Mouse (Mus musculus) urinary bladder, postnatal 14 days (tissue): ENCODE data around the gene Gm9747.

ENCODE experiments used
- DNase-seq: peaks from one replicate; pipeline ENCODE4 v3.0.0; 2021; ENCODE audit warnings: low spot score

Gene Gm9747

DNA sequence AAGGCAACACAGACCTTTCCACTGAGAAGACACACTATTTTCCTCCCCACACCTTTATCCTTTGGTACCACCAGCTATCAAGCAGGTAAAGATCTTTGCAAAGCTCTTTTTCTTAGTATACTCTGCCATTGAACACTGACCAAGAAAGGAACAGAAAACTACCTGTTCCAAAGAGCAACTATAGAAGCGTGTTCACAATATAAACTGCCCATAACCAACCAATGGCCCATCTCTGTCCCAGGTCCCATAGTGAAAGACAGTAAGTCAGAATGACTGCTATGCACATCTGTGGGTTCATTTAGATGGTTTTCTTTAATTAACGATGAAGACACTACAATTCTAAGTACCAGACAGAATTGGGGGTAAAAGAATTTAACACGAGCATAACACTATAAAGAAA lies at the start of gene Gm9747:
TSS of gene Gm9747 (plus strand) at position 301 of the 400 bp plus-strand sequence.
- DNase-seq, result no peak

- DNase-seq, result no peak
Measured at GRCm38 (mm10) chr1:82183913-82184442, 48.9 kb upstream of the Gm9747 start.

- DNase-seq, result no peak
Measured at GRCm38 (mm10) chr1:82188549-82189231, 44.2 kb upstream of the Gm9747 start.

DNA sequence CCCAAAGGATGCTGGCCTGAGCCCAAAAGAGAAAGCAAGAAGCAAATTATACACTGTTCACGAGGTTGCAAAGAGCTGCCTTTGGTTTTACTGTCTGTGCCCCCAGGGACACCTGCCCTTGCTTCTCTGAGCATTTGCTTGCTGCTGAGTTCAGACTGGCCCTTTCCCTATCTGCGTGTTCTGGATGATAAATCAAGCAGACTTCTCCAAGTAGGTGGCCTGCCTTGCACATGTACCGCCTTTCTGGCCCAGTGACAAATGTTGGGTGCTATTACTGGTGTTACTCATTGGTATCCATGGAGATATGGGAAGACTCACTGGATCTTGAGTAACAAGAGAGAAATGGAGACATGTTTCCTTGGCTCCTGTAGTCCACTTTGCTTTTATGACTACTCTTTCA lies 43.4 kb upstream of the Gm9747 start:
- DNase-seq, result peak; percentile 78

GRCm38 (mm10) chr1:82191579-82191978 lies 41.3 kb upstream of the Gm9747 start:
- no peak for DNase-seq

GRCm38 (mm10) chr1:82199918-82200317 lies 33.0 kb upstream of the Gm9747 start:
- DNase-seq, result no peak

- DNase-seq, result no peak
Measured at GRCm38 (mm10) chr1:82200636-82201035, 32.3 kb upstream of the Gm9747 start.

- DNase-seq, result no peak
Measured at GRCm38 (mm10) chr1:82207511-82207910, 25.4 kb upstream of the Gm9747 start.

GRCm38 (mm10) chr1:82220673-82221396 lies 12.1 kb upstream of the Gm9747 start:
- DNase-seq, result no peak

- no peak for DNase-seq
Measured at GRCm38 (mm10) chr1:82221462-82221861, 11.4 kb upstream of the Gm9747 start.

GRCm38 (mm10) chr1:82223042-82223795 lies 9.7 kb upstream of the Gm9747 start:
- DNase-seq, result no peak

DNA sequence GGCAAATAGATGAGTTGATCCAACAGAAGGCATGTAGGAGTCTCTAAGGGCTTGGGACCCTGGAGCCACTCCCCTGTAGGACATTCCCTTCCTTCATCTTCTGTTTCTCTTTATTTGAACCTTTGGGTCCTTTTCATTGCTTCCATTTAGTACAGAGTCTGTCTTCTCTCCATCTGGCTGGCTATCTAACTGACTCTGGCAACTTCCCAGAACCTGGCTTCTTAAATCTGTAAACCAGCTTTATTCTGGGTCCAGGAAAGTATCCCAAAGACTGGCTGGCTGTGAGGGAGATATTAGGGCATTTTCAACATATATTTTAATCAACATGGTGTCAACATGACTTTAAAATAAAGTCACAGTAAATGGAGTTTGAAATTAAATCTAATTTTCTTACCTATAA lies 4.1 kb upstream of the Gm9747 start:
- DNase-seq, result no peak

- DNase-seq, result no peak
Measured at GRCm38 (mm10) chr1:82234616-82235015, 1.7 kb downstream of the Gm9747 start.

DNA sequence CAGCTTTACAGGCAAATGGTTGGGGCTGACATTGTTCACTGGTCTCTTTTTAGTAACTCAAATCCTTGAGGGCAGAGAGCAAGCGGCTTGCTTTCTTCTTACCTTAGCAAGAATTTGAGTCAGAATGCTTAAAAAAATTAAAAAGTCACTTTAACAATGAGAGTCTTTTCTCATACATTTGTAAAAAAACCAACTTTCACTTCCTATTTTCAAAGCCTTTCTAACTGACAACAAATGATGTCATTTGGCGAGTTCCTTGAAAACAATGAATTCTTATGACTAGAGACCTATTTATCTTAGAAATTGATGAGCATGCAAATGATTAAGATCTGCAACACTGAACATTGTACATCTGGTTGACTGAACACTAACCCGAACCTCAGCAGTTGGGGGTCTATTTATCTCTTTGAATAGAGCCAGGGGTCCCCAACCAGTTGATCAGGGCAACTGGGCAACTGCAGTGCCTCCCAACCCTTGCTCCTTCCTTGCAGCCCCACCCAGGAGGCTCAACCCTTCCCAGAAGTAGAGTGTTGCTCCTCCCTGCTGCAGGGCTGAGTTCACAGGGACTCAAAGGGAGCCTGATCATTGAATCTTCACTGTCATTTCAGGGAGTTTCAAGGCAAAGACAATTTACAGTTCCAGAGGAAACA lies 2.7 kb downstream of the Gm9747 start:
- DNase-seq, result no peak

GRCm38 (mm10) chr1:82238245-82238644 lies 5.3 kb downstream of the Gm9747 start:
- no peak for DNase-seq

DNA sequence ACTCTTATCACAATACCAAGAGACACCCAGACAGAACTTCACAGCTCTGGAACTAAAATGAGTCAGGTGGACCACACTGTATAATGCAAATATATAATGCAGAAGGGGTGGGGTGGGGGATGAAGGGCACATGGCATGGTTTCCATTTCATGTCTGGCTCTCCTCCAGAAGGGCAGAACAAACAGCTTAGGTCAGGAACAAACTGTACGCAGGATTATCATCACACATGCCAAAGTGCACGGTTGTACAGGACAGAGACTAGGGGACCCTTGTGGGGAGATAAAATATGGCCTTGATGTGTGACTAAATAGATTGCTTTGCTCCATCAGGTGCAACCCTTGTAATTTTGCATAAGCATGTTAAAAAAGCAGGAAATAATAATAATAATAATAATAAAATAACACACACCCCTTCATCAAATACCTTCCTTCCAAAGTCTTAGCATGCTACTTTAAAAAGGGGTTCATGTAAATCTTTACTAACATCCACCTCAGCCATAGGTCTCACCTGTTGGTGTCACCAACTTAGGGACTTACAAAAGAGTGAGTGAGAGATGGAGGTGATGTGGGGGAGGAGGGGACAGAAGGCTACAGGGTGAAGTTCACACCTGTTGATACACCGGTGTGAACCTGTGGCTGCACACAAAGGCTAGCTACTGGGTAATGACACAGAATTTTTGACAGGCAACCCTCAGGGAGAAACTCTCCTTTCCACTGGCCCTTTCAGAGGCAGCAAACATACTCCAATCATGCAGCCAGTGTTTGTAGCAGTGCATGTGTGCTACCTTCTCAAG lies 6.7 kb downstream of the Gm9747 start:
- no peak for DNase-seq

- no peak for DNase-seq
Measured at GRCm38 (mm10) chr1:82243260-82243825, 10.4 kb downstream of the Gm9747 start.

DNA sequence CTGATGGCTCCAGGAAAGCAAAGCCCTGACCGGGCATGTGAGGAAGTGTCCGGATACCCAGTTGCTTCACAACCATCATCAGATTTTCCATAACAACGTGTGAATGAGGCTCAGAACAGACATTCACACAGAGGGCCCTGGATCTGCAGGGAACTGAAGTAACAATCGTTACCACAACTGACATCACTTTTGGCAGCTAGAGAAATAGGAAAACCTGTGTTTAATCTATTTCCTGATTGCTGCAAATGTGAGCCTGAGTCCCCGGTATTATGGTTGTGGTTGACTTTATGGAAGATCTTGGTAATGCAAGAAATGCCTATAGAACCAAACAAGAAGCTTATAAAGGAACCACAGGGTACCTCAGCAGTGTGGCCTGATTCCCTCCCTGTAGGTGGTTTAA lies 12.1 kb downstream of the Gm9747 start:
- DNase-seq, result no peak

DNA sequence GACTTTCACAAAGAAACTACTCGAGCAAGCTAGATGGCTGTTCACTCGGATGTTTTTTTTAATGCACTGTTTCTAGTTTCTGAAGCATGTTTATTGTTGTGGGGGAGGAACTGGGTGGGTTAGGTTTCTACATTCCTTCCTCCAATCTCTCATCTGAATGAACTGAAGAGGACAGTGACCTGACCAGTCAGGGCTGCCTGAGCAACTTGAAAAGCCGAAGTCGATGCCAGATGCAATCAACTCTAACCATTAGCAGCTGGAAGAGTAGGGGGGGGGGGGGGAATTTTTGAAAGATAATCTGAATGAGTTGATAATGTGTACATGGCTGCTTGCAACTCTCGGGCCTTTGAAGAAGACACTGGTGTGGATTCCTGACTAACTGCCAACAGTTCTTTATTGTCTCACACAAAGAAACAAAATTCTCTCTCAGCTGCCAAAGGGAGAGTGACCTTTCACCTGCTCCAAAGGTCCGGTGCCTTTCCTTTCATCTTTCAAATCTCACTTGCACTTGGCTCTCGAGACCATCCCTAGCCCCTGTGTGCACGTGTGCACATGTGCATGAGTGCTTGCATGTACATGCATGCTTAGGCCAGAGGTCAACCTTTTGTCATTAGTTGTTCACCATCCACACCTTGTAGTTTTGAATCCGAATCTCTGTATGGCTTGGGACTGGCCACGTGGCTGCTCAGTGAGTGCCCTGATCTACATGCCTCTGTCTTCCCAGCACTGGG lies 14.5 kb downstream of the Gm9747 start:
- no peak for DNase-seq

DNA sequence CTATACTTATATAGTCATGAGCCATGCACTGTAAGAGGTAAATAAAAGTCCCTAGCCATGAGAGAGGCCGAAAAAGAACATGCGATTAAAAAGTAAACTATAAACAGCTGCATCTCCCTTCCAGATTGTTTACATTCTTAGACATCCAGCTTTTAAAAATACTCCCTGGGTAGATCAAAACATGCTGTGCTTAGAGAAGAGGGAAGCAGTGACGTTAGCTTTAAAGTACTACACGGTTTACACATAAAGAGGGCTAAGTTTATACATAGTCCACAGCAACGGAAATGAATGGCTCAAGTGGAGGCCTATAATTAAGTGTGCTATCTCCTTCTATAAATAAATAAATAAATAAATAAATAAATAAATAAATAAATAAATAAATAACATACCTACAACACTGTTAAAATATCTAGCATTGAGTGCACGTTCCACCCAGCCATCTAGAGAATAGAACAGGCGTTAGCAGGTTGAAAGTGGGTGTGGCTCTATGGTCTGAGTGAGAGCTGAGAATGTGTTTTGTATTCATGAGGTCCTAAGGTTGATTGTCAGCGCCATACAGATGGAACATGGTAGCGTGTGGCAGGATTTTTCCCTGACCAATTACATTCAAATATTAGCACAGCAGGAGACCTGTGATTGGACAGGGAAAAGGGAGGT lies 21.0 kb downstream of the Gm9747 start:
- DNase-seq, result no peak
